Mouse (Mus musculus) stomach, embryonic 14.5 days (tissue): ENCODE measurements around the gene Ints14. TPM values are rescaled to one million over a fixed set of nuclear protein-coding genes. Genes with fewer than 3 reads are reported as not detected.

Source experiments
- ATAC-seq: fragments of 200-750 bp; cut with Nextera tagmentation; 2 replicates; pipeline ENCODE4 v1.8.0; 2017; ENCODE audit warnings: low read depth, moderate TSS enrichment; ENCODE audit not compliant: insufficient number of reproducible peaks, insufficient read depth, low FRiP score
- H3K27ac ChIP-seq: fragments of 300-500 bp; sonication (generic); 2 replicates; pipeline ENCODE4 v1.5.1; 2014; ENCODE audit warnings: mild to moderate bottlenecking, low read length, moderate library complexity, mixed read lengths
- H3K27me3 ChIP-seq: fragments of 300-500 bp; sonication (generic); 2 replicates; pipeline ENCODE4 v1.6.1; 2014; ENCODE audit warnings: low read length, control low read depth, mixed read lengths; ENCODE audit not compliant: control insufficient read depth, insufficient read depth
- H3K36me3 ChIP-seq: fragments of 300-500 bp; sonication (generic); 2 replicates; pipeline ENCODE4 v1.6.1; 2014; ENCODE audit warnings: mild to moderate bottlenecking, control low read depth, low read length, moderate library complexity, mixed read lengths; ENCODE audit not compliant: control insufficient read depth, insufficient read depth
- H3K4me1 ChIP-seq: fragments of 300-500 bp; sonication (generic); 2 replicates; pipeline ENCODE4 v1.6.1; 2014; ENCODE audit warnings: low read length, control low read depth, mixed read lengths; ENCODE audit not compliant: control insufficient read depth, insufficient read depth
- H3K4me2 ChIP-seq: fragments of 300-500 bp; sonication (generic); replicated peaks from 2 replicates; pipeline ENCODE4 v1.6.1; 2014; ENCODE audit warnings: low read depth, low read length, control low read depth
- H3K4me3 ChIP-seq: fragments of 300-500 bp; sonication (generic); 2 replicates; pipeline ENCODE4 v1.5.1; 2014; ENCODE audit warnings: low read depth, low read length, control low read depth
- H3K9ac ChIP-seq: fragments of 300-500 bp; sonication (generic); replicated peaks from 2 replicates; pipeline ENCODE4 v1.6.1; 2014; ENCODE audit warnings: low read depth, mild to moderate bottlenecking, control low read depth, low read length, moderate library complexity, mixed read lengths
- H3K9me3 ChIP-seq: fragments of 300-500 bp; sonication (generic); 2 replicates; pipeline ENCODE4 v1.6.1; 2016; ENCODE audit warnings: low read depth, low read length, control low read depth; ENCODE audit not compliant: control insufficient read depth
- WGBS: fragments of 180-500 bp; shearing (Covaris S2); extraction: QIAGEN DNeasy Blood & Tissue Kit; methylation state at CpG from one replicate; pipeline ENCODE4 v1.1.7; 2014; 5-methylcytosine and 5-hydroxymethylcytosine counted together
- polyA plus RNA-seq: library from polyadenylated mRNA; unstranded; fragments of >200 nt; fragmentation: Nextera tagmentation; extraction: Ambion mirVana; gene quantifications from 2 replicates; pipeline ENCODE4 v1.2.1, GENCODE M21; 2014

Gene Ints14
- polyA plus RNA-seq: 53.2 and 56.2 TPM in 2 replicates

- H3K4me1 ChIP-seq: peaks cover 5% of the 10 kb centered on the region; the same call in 1 of the 2 replicates
- H3K27ac ChIP-seq: peak within 1 kb of the TSS; percentile 89
- WGBS: 4% methylated on average over 27 of the region's 29 CpGs
- peaks cover 14% of the 10 kb centered on the region for H3K36me3 ChIP-seq
- H3K9me3 ChIP-seq: no peaks in the 10 kb centered on the region
- peak within 1 kb of the TSS; percentile 81 for H3K9ac ChIP-seq
- peak; percentile 95 for ATAC-seq
- peak within 1 kb of the TSS; percentile 78 for H3K4me2 ChIP-seq
- H3K4me3 ChIP-seq: peak within 1 kb of the TSS; percentile 78
- no peaks in the 10 kb centered on the region for H3K27me3 ChIP-seq
Observed at GRCm38 (mm10) chr9:64960117-64960977, at the start of gene Ints14. Ints14 (plus strand) TSS chr9:64960905.

DNA sequence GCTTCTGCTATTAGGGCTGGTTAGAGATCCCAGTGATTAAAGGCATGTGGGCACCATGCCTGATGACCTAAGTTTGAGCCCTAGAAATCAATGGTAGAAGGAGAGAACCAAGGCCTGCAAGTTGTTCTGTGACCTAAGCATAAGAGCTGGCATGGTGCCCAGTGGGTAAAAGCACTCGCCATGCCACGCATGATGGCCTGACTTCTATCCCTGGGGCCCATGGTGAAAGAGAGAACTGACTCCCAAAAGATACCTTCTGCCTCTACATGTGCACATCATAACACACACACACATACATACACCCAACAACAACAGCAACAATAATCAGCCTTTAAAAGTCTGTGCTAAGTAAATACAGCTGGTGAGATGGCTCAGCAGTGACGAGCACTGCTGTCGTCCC is 47.3 kb upstream of the Ints14 start:
- Histone ChIP-seq H3K36me3 (0 out of 2 replicates have a peak, but pooled peaks cover 2% of the 10 kb centered on the region), H3K27ac (no peak overlapping the region), H3K9ac (no peak overlapping the region), H3K4me1 (no peaks in the 10 kb centered on the region), H3K4me2 (no peak overlapping the region), H3K27me3 (no peaks in the 10 kb centered on the region), H3K4me3 (no peak overlapping the region), H3K9me3 (no peaks in the 10 kb centered on the region)
- 92% methylated on average over 4 of the region's 4 CpGs for WGBS
- ATAC-seq: no peak

GRCm38 (mm10) chr9:64913973-64914372 is 46.7 kb upstream of the Ints14 start:
- Histone ChIP-seq H3K9ac (no peak overlapping the region), H3K27me3 (no peaks in the 10 kb centered on the region), H3K4me3 (no peak overlapping the region), H3K27ac (no peak overlapping the region), H3K4me1 (no peaks in the 10 kb centered on the region), H3K9me3 (no peaks in the 10 kb centered on the region), H3K36me3 (0 out of 2 replicates have a peak, but pooled peaks cover 2% of the 10 kb centered on the region), H3K4me2 (no peak overlapping the region)
- 77% methylated on average over 2 of the region's 2 CpGs for WGBS
- no peak for ATAC-seq

DNA sequence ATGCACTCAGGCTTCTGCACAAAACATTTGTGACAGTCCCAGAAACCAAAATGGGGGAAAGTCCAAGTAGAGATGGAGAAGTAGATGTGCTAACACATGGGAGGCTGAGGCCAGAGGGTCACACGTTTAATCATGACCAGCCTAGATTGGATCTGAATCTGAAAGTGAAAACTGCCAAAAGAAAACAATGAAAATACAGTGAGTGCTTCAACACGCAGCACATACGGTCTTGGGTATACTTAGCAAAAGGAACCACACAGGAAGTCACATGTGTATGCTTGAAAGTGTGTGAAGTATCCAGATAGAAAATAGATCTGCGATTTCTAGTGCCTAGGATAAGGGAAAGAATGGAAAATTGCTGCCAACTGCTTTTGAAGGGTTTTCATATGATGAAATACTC is 46.1 kb upstream of the Ints14 start:
- Histone ChIP-seq H3K27me3 (no peaks in the 10 kb centered on the region), H3K36me3 (0 out of 2 replicates have a peak, but pooled peaks cover 2% of the 10 kb centered on the region), H3K4me3 (no peak overlapping the region), H3K9ac (no peak overlapping the region), H3K27ac (no peak overlapping the region), H3K9me3 (no peaks in the 10 kb centered on the region), H3K4me1 (no peaks in the 10 kb centered on the region), H3K4me2 (no peak overlapping the region)
- no peak for ATAC-seq
- 80% methylated on average over 4 of the region's 4 CpGs for WGBS

DNA sequence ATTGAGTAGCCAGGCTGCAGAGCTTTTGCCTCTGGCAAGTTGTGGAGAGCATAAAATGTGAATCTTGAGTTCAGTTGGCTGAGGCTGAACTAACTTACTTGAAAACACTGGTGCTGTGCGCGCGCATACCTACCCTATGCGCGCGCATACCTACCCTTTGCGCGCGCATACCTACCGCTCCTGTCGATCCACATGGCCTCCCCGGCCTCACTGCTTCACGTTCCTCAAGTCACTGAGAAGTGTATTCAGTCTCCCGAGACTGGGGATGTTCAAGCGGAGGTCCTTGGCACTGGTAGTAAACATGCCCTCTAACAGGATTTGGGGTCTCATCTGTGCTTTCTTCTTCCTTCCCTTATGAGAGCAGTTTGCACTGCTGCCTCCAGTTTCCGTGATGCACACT is 42.1 kb upstream of the Ints14 start:
- ATAC-seq: no peak
- H3K36me3 ChIP-seq: no peaks in the 10 kb centered on the region
- peak overlapping the region; percentile 18; the same call in 1 of the 2 replicates for H3K9ac ChIP-seq
- no peaks in the 10 kb centered on the region for H3K27me3 ChIP-seq
- no peaks in the 10 kb centered on the region for H3K9me3 ChIP-seq
- no peaks in the 10 kb centered on the region for H3K4me1 ChIP-seq
- peak overlapping the region; percentile 40 for H3K4me2 ChIP-seq
- H3K4me3 ChIP-seq: peak overlapping the region; percentile 32
- H3K27ac ChIP-seq: no peak overlapping the region
- 43% methylated on average over 16 of the region's 16 CpGs for WGBS

DNA sequence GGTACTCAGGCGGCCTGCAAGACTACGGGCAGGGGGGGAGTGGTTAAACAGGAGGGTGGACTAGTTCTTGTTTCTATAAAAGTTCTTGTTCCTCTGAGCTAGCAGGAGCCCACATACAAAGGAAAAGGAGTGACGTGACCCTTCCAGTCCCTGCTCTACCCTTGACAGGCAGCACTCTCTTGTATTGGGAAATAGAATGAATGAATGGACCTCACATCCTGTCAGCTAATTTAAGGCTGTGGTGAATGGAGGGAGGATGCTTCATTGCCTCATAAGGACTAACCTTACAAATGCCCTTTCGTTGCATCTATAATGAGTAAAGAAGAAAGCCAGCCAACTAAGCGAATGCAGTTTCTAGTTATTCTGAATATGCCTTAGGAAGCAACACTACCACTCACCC is 34.9 kb upstream of the Ints14 start:
- Histone ChIP-seq H3K36me3 (no peaks in the 10 kb centered on the region), H3K4me1 (no peaks in the 10 kb centered on the region; the same call in 1 of the 2 replicates), H3K9ac (no peak overlapping the region), H3K27ac (no peak overlapping the region), H3K27me3 (no peaks in the 10 kb centered on the region), H3K9me3 (no peaks in the 10 kb centered on the region), H3K4me3 (no peak overlapping the region), H3K4me2 (no peak overlapping the region)
- WGBS: 74% methylated on average over 5 of the region's 5 CpGs
- ATAC-seq: no peak

DNA sequence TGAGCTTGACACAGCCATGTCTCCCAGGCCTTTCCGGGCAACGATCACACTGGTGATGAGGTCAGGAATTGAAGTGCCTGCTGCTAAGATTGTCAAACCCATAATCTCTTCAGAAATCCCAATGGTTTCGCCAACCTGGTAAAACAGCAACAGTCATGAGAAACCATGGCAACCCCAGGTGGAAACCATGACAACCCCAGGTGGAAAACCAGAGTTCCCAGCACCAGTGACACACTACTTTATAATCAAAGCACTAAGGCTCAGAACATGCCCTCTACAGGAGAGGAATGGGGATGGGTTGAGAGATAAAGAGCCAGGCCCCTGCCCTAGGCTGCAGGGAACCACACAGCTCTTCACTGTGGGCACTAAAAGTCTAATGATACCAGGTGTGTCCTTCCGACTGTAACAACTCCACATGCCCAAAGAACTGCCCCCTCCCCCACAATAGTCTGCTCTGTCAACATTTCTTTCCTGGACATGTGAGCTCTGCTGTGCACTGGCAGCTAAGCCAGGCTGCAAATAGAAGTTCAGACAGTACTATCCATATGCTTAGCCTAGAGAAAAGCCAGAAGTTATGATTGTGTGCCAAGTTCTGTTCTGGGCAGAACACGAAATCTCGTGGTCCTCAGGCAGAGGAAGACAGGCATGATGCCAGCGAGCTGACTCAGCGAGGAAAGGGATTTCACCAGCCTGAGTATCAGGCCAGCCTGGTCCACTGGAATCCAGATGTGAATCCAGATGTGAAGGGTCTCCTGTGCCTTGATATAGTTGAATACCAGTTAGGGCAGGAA is 34.3 kb upstream of the Ints14 start:
- Histone ChIP-seq H3K4me3 (no peak overlapping the region), H3K36me3 (no peaks in the 10 kb centered on the region), H3K27me3 (no peaks in the 10 kb centered on the region), H3K4me1 (no peaks in the 10 kb centered on the region; the same call in 1 of the 2 replicates), H3K27ac (no peak overlapping the region), H3K9me3 (no peaks in the 10 kb centered on the region), H3K4me2 (no peak overlapping the region), H3K9ac (no peak overlapping the region)
- WGBS: 74% methylated on average over 8 of the region's 8 CpGs
- ATAC-seq: peak; percentile 33; the same call in 1 of the 2 replicates

DNA sequence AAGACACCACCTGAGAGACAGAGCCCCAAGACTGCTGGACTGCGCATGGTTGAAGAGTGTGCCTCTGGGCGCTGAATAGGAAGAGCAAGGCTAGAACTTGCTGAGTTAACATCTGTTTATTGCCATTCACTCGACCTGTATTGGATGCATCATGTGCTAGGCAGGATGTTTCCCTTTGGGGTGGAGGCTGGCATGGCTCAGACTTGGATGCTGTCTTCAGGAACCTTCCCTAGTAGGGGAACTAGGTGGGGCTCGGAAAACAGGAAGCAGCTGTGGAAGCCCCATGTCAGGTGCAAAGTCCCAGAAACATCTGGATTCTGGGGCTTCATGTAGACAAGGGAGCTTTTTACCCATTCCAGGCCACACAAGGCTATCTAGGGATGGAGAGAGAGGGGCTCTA is 30.4 kb upstream of the Ints14 start:
- no peak overlapping the region for H3K9ac ChIP-seq
- ATAC-seq: no peak
- no peaks in the 10 kb centered on the region for H3K36me3 ChIP-seq
- H3K4me2 ChIP-seq: no peak overlapping the region
- no peaks in the 10 kb centered on the region; the same call in 1 of the 2 replicates for H3K4me1 ChIP-seq
- WGBS: 84% methylated on average over 4 of the region's 4 CpGs
- H3K4me3 ChIP-seq: no peak overlapping the region
- no peak overlapping the region for H3K27ac ChIP-seq
- no peaks in the 10 kb centered on the region for H3K9me3 ChIP-seq
- no peaks in the 10 kb centered on the region for H3K27me3 ChIP-seq
